Mouse (Mus musculus) brain, embryonic 18.5 days (tissue): ENCODE measurements at regions not wholly inside any gene's neighbourhood (a gene's known extent, or its start where the extent isn't known, plus 50 kb on each side); places are given as distances from the start of the nearest gene placed in this dataset.
A peak's percentile ranks its signal among the peaks of the same experiment; 100 is the strongest.
"Not testable (repeated sequence)": the region's sequence is repeated elsewhere in the genome, so short reads cannot be mapped to it uniquely, and the experiment has no call there.

ENCODE experiments used
- DNase-seq: peaks from one replicate; pipeline ENCODE4 v3.0.0-alpha.2; 2012; ENCODE audit warnings: low read depth, low spot score

- DNase-seq = not testable (repeated sequence)
Measured at GRCm38 (mm10) chr16:21102033-21102432, 51.8 kb downstream of the Teddm3 start.

GRCm38 (mm10) chr16:21100126-21100525 is 53.7 kb downstream of the Teddm3 start:
- not testable (repeated sequence) for DNase-seq

- no peak for DNase-seq
Measured at GRCm38 (mm10) chr16:21074779-21075148, 79.0 kb downstream of the Teddm3 start.

GRCm38 (mm10) chr16:21074082-21074778 is 79.6 kb downstream of the Teddm3 start:
- DNase-seq = not testable (repeated sequence)

- no peak for DNase-seq
Measured at GRCm38 (mm10) chr16:21060211-21060610, 93.6 kb downstream of the Teddm3 start.

GRCm38 (mm10) chr16:21054772-21055171 is 99.0 kb downstream of the Teddm3 start:
- no peak for DNase-seq

GRCm38 (mm10) chr16:21022087-21022486 is 131.7 kb downstream of the Teddm3 start:
- not testable (repeated sequence) for DNase-seq

- DNase-seq = no peak
Measured at GRCm38 (mm10) chr16:21004871-21005270, 148.9 kb downstream of the Teddm3 start.

- no peak for DNase-seq
Measured at GRCm38 (mm10) chr16:21001126-21001525, 152.7 kb downstream of the Teddm3 start.

- no peak for DNase-seq
Measured at GRCm38 (mm10) chr16:20990524-20990923, 163.3 kb downstream of the Teddm3 start.

GRCm38 (mm10) chr16:20975406-20975805 is 178.4 kb downstream of the Teddm3 start:
- DNase-seq = no peak

- no peak for DNase-seq
Measured at GRCm38 (mm10) chr16:20972442-20972841, 181.4 kb downstream of the Teddm3 start.

GRCm38 (mm10) chr16:20958905-20959304 is 194.9 kb downstream of the Teddm3 start:
- DNase-seq = no peak

- DNase-seq = no peak
Measured at GRCm38 (mm10) chr16:20936722-20937121, 202.4 kb upstream of the Thpo start.

GRCm38 (mm10) chr16:20934846-20935245 is 200.5 kb upstream of the Thpo start:
- not testable (repeated sequence) for DNase-seq

- DNase-seq = not testable (repeated sequence)
Measured at GRCm38 (mm10) chr16:20930003-20930402, 195.7 kb upstream of the Thpo start.

- DNase-seq = not testable (repeated sequence)
Measured at GRCm38 (mm10) chr16:20925776-20926175, 191.5 kb upstream of the Thpo start.

- not testable (repeated sequence) for DNase-seq
Measured at GRCm38 (mm10) chr16:20910864-20911263, 176.6 kb upstream of the Thpo start.

GRCm38 (mm10) chr16:20908467-20909351 is 174.4 kb upstream of the Thpo start:
- DNase-seq = not testable (repeated sequence)

- DNase-seq = peak; percentile 2
Measured at GRCm38 (mm10) chr16:20895734-20896133, 161.4 kb upstream of the Thpo start.

GRCm38 (mm10) chr16:20871726-20872125 is 137.4 kb upstream of the Thpo start:
- DNase-seq = no peak

GRCm38 (mm10) chr16:20866771-20867170 is 132.5 kb upstream of the Thpo start:
- no peak for DNase-seq

GRCm38 (mm10) chr16:20861256-20861655 is 126.9 kb upstream of the Thpo start:
- no peak for DNase-seq
